Mouse (Mus musculus) stomach, embryonic 14.5 days (tissue): ENCODE measurements around the gene Atp13a3. TPM values are rescaled to one million over a fixed set of nuclear protein-coding genes. Genes with fewer than 3 reads are reported as not detected.

Source experiments
- ATAC-seq: fragments of 200-750 bp; cut with Nextera tagmentation; 2 replicates; pipeline ENCODE4 v1.8.0; 2017; ENCODE audit warnings: low read depth, moderate TSS enrichment; ENCODE audit not compliant: insufficient number of reproducible peaks, insufficient read depth, low FRiP score
- H3K27ac ChIP-seq: fragments of 300-500 bp; sonication (generic); 2 replicates; pipeline ENCODE4 v1.5.1; 2014; ENCODE audit warnings: mild to moderate bottlenecking, low read length, moderate library complexity, mixed read lengths
- H3K27me3 ChIP-seq: fragments of 300-500 bp; sonication (generic); 2 replicates; pipeline ENCODE4 v1.6.1; 2014; ENCODE audit warnings: low read length, control low read depth, mixed read lengths; ENCODE audit not compliant: control insufficient read depth, insufficient read depth
- H3K36me3 ChIP-seq: fragments of 300-500 bp; sonication (generic); 2 replicates; pipeline ENCODE4 v1.6.1; 2014; ENCODE audit warnings: mild to moderate bottlenecking, control low read depth, low read length, moderate library complexity, mixed read lengths; ENCODE audit not compliant: control insufficient read depth, insufficient read depth
- H3K4me1 ChIP-seq: fragments of 300-500 bp; sonication (generic); 2 replicates; pipeline ENCODE4 v1.6.1; 2014; ENCODE audit warnings: low read length, control low read depth, mixed read lengths; ENCODE audit not compliant: control insufficient read depth, insufficient read depth
- H3K4me2 ChIP-seq: fragments of 300-500 bp; sonication (generic); replicated peaks from 2 replicates; pipeline ENCODE4 v1.6.1; 2014; ENCODE audit warnings: low read depth, low read length, control low read depth
- H3K4me3 ChIP-seq: fragments of 300-500 bp; sonication (generic); 2 replicates; pipeline ENCODE4 v1.5.1; 2014; ENCODE audit warnings: low read depth, low read length, control low read depth
- H3K9ac ChIP-seq: fragments of 300-500 bp; sonication (generic); replicated peaks from 2 replicates; pipeline ENCODE4 v1.6.1; 2014; ENCODE audit warnings: low read depth, mild to moderate bottlenecking, control low read depth, low read length, moderate library complexity, mixed read lengths
- H3K9me3 ChIP-seq: fragments of 300-500 bp; sonication (generic); 2 replicates; pipeline ENCODE4 v1.6.1; 2016; ENCODE audit warnings: low read depth, low read length, control low read depth; ENCODE audit not compliant: control insufficient read depth
- WGBS: fragments of 180-500 bp; shearing (Covaris S2); extraction: QIAGEN DNeasy Blood & Tissue Kit; methylation state at CpG from one replicate; pipeline ENCODE4 v1.1.7; 2014; 5-methylcytosine and 5-hydroxymethylcytosine counted together
- polyA plus RNA-seq: library from polyadenylated mRNA; unstranded; fragments of >200 nt; fragmentation: Nextera tagmentation; extraction: Ambion mirVana; gene quantifications from 2 replicates; pipeline ENCODE4 v1.2.1, GENCODE M21; 2014

Gene Atp13a3
- polyA plus RNA-seq, 1 experiment from 2014 or later, result 14.5 TPM

GRCm38 (mm10) chr16:30427466-30427865 lies 21.7 kb upstream of the Atp13a3 start:
- H3K9ac ChIP-seq, result no peak overlapping the region
- H3K27ac ChIP-seq, result no peak overlapping the region
- ATAC-seq, result no peak
- no peaks in the 10 kb centered on the region for H3K4me1 ChIP-seq
- no peak overlapping the region for H3K4me2 ChIP-seq
- no peaks in the 10 kb centered on the region for H3K9me3 ChIP-seq
- 75% methylated on average over 4 of the region's 4 CpGs for WGBS
- H3K36me3 ChIP-seq, result no peaks in the 10 kb centered on the region
- no peak overlapping the region for H3K4me3 ChIP-seq
- H3K27me3 ChIP-seq, result no peaks in the 10 kb centered on the region

GRCm38 (mm10) chr16:30427003-30427402 lies 21.2 kb upstream of the Atp13a3 start:
- Histone ChIP-seq H3K4me3 (no peak overlapping the region), H3K9ac (no peak overlapping the region), H3K9me3 (no peaks in the 10 kb centered on the region), H3K27ac (no peak overlapping the region), H3K4me2 (no peak overlapping the region), H3K4me1 (no peaks in the 10 kb centered on the region), H3K27me3 (no peaks in the 10 kb centered on the region), H3K36me3 (no peaks in the 10 kb centered on the region)
- no peak for ATAC-seq
- WGBS, result 77% methylated on average over 5 of the region's 5 CpGs

- H3K27ac ChIP-seq, result no peak overlapping the region
These were observed 20.2 kb upstream of the Atp13a3 start for GRCm38 (mm10) chr16:30425980-30426379.

GRCm38 (mm10) chr16:30424053-30424452 lies 18.3 kb upstream of the Atp13a3 start:
- H3K9me3 ChIP-seq, result no peaks in the 10 kb centered on the region
- H3K4me2 ChIP-seq, result no peak overlapping the region
- no peaks in the 10 kb centered on the region for H3K36me3 ChIP-seq
- H3K4me1 ChIP-seq, result no peaks in the 10 kb centered on the region
- H3K4me3 ChIP-seq, result no peak overlapping the region
- no peak overlapping the region for H3K9ac ChIP-seq
- 69% methylated on average over 5 of the region's 5 CpGs for WGBS
- no peak for ATAC-seq
- no peak overlapping the region for H3K27ac ChIP-seq
- no peaks in the 10 kb centered on the region for H3K27me3 ChIP-seq

More at GRCm38 (mm10) chr16:30425980-30426379, 20.2 kb upstream of the Atp13a3 start:
- Histone ChIP-seq H3K9ac (no peak overlapping the region), H3K9me3 (no peaks in the 10 kb centered on the region), H3K27me3 (no peaks in the 10 kb centered on the region), H3K36me3 (no peaks in the 10 kb centered on the region), H3K4me2 (no peak overlapping the region), H3K4me1 (no peaks in the 10 kb centered on the region), H3K4me3 (no peak overlapping the region)
- ATAC-seq, result no peak
- 80% methylated on average over 1 of the region's 1 CpGs for WGBS

GRCm38 (mm10) chr16:30416707-30417106 lies 10.9 kb upstream of the Atp13a3 start:
- Histone ChIP-seq H3K4me2 (no peak overlapping the region), H3K27me3 (no peaks in the 10 kb centered on the region), H3K9ac (no peak overlapping the region), H3K27ac (no peak overlapping the region), H3K36me3 (no peaks in the 10 kb centered on the region), H3K4me1 (no peaks in the 10 kb centered on the region), H3K9me3 (no peaks in the 10 kb centered on the region), H3K4me3 (no peak overlapping the region)
- no peak for ATAC-seq
- 63% methylated on average over 2 of the region's 2 CpGs for WGBS

- Histone ChIP-seq H3K4me1 (no peaks in the 10 kb centered on the region), H3K9ac (no peak overlapping the region), H3K4me2 (no peak overlapping the region), H3K36me3 (no peaks in the 10 kb centered on the region), H3K27me3 (no peaks in the 10 kb centered on the region), H3K27ac (no peak overlapping the region), H3K9me3 (no peaks in the 10 kb centered on the region), H3K4me3 (no peak overlapping the region)
- ATAC-seq, result no peak
- WGBS, result 66% methylated on average over 5 of the region's 5 CpGs
These were observed 10.5 kb upstream of the Atp13a3 start for GRCm38 (mm10) chr16:30416284-30416683.

- Histone ChIP-seq H3K27ac (no peak overlapping the region), H3K4me2 (no peak overlapping the region), H3K27me3 (no peaks in the 10 kb centered on the region), H3K36me3 (no peaks in the 10 kb centered on the region), H3K9ac (no peak overlapping the region), H3K9me3 (no peaks in the 10 kb centered on the region), H3K4me3 (no peak overlapping the region), H3K4me1 (no peaks in the 10 kb centered on the region)
- 67% methylated on average over 3 of the region's 3 CpGs for WGBS
- no peak for ATAC-seq
These were observed 6.9 kb upstream of the Atp13a3 start for GRCm38 (mm10) chr16:30412680-30413079.

GRCm38 (mm10) chr16:30410914-30411313 lies 5.1 kb upstream of the Atp13a3 start:
- Histone ChIP-seq H3K36me3 (no peaks in the 10 kb centered on the region), H3K4me1 (no peaks in the 10 kb centered on the region), H3K9me3 (no peaks in the 10 kb centered on the region), H3K9ac (no peak overlapping the region), H3K27me3 (no peaks in the 10 kb centered on the region), H3K4me3 (no peak overlapping the region), H3K4me2 (no peak overlapping the region), H3K27ac (no peak overlapping the region)
- ATAC-seq, result no peak
- 92% methylated on average over 4 of the region's 4 CpGs for WGBS

GRCm38 (mm10) chr16:30407513-30407912 lies 1.7 kb upstream of the Atp13a3 start:
- no peaks in the 10 kb centered on the region for H3K9me3 ChIP-seq
- no peaks in the 10 kb centered on the region for H3K4me1 ChIP-seq
- WGBS, result 72% methylated on average over 2 of the region's 2 CpGs
- no peak overlapping the region for H3K4me2 ChIP-seq
- no peak overlapping the region for H3K4me3 ChIP-seq
- ATAC-seq, result no peak
- no peaks in the 10 kb centered on the region for H3K27me3 ChIP-seq
- no peak overlapping the region for H3K9ac ChIP-seq
- H3K36me3 ChIP-seq, result no peaks in the 10 kb centered on the region
- no peak overlapping the region for H3K27ac ChIP-seq
